Mouse (Mus musculus) intestine, postnatal 0 days (tissue): ENCODE results near the gene Gnai3. TPM values are rescaled to one million over a fixed set of nuclear protein-coding genes. Genes with fewer than 3 reads are reported as not detected.

Experiments used
- ATAC-seq: fragments of 200-750 bp; cut with Nextera tagmentation; 2 replicates; pipeline ENCODE4 v1.8.0; 2017; ENCODE audit warnings: mild to moderate bottlenecking, moderate TSS enrichment, moderate library complexity
- H3K27ac ChIP-seq: fragments of 300-500 bp; sonication (generic); 2 replicates; pipeline ENCODE4 v1.5.1; 2014; ENCODE audit warnings: mild to moderate bottlenecking, low read depth, low read length, moderate library complexity
- H3K27me3 ChIP-seq: fragments of 300-500 bp; sonication (generic); replicated peaks from 2 replicates; pipeline ENCODE4 v1.6.1; 2014; ENCODE audit warnings: low read length, mixed read lengths; ENCODE audit not compliant: control insufficient read depth, insufficient read depth
- H3K36me3 ChIP-seq: fragments of 300-500 bp; sonication (generic); 2 replicates; pipeline ENCODE4 v1.6.1; 2014; ENCODE audit warnings: mild to moderate bottlenecking, moderate library complexity; ENCODE audit not compliant: control insufficient read depth, insufficient read depth
- H3K4me1 ChIP-seq: fragments of 300-500 bp; sonication (generic); replicated peaks from 2 replicates; pipeline ENCODE4 v1.6.1; 2014; ENCODE audit warnings: antibody characterized with exemption, low read length, mixed read lengths; ENCODE audit not compliant: control insufficient read depth, insufficient read depth
- H3K4me2 ChIP-seq: fragments of 300-500 bp; sonication (generic); replicated peaks from 2 replicates; pipeline ENCODE4 v1.6.1; 2014; ENCODE audit warnings: low read depth, mild to moderate bottlenecking, moderate library complexity
- H3K4me3 ChIP-seq: fragments of 300-500 bp; sonication (generic); 2 replicates; pipeline ENCODE4 v1.5.1; 2014; ENCODE audit warnings: low read depth, low read length
- H3K9ac ChIP-seq: fragments of 300-500 bp; sonication (generic); 2 replicates; pipeline ENCODE4 v1.6.1; 2014; ENCODE audit warnings: mild to moderate bottlenecking, low read depth, low read length
- H3K9me3 ChIP-seq: fragments of 300-500 bp; sonication (generic); 2 replicates; pipeline ENCODE4 v1.6.1; 2016; ENCODE audit warnings: mixed run types; ENCODE audit not compliant: control insufficient read depth
- CTCF ChIP-seq: sonication (generic); IDR thresholded peaks from 2 replicates; pipeline ENCODE4 v1.5.1; 2016; ENCODE audit warnings: low read depth, mild to moderate bottlenecking, control low read depth, antibody characterized with exemption, moderate library complexity
- WGBS: fragments of 180-500 bp; shearing (Covaris S2); extraction: QIAGEN DNeasy Blood & Tissue Kit; methylation state at CpG from one replicate; pipeline ENCODE4 v1.1.7; 2014; 5-methylcytosine and 5-hydroxymethylcytosine counted together
- polyA plus RNA-seq: library from polyadenylated mRNA; unstranded; fragments of >200 nt; fragmentation: Nextera tagmentation; extraction: Ambion mirVana; gene quantifications from 2 replicates; pipeline ENCODE4 v1.2.1, GENCODE M21; 2015

Gnai3 gene
- polyA plus RNA-seq, 1 experiment from 2014 or later = 101 TPM

GRCm38 (mm10) chr3:108067370-108067934 is 78.5 kb downstream of the Gnai3 start:
- no peaks in the 10 kb centered on the region for H3K27me3 ChIP-seq
- peak; percentile 50 for ATAC-seq

GRCm38 (mm10) chr3:108065551-108065950 is 80.4 kb downstream of the Gnai3 start:
- no peak for ATAC-seq
- no peaks in the 10 kb centered on the region for H3K36me3 ChIP-seq

More at GRCm38 (mm10) chr3:108067370-108067934, 78.5 kb downstream of the Gnai3 start:
- no peaks in the 10 kb centered on the region for H3K9me3 ChIP-seq
- 0 out of 2 replicates have a peak overlapping the region, but pooled peaks have one; percentile 28 for H3K27ac ChIP-seq
- 40% methylated on average over 6 of the region's 6 CpGs for WGBS
- TF ChIP-seq CTCF = no peak
- H3K9ac ChIP-seq = no peak overlapping the region
- H3K4me3 ChIP-seq = no peak overlapping the region
- H3K4me2 ChIP-seq = no peak overlapping the region
- no peaks in the 10 kb centered on the region for H3K36me3 ChIP-seq
- no peaks in the 10 kb centered on the region for H3K4me1 ChIP-seq

GRCm38 (mm10) chr3:108064672-108065071 is 81.3 kb downstream of the Gnai3 start:
- 65% methylated on average over 4 of the region's 4 CpGs for WGBS
- H3K4me1 ChIP-seq = no peaks in the 10 kb centered on the region

More at GRCm38 (mm10) chr3:108065551-108065950, 80.4 kb downstream of the Gnai3 start:
- Histone ChIP-seq H3K4me2 (no peak overlapping the region), H3K27me3 (no peaks in the 10 kb centered on the region), H3K4me3 (no peak overlapping the region), H3K4me1 (no peaks in the 10 kb centered on the region), H3K27ac (no peak overlapping the region), H3K9ac (no peak overlapping the region), H3K9me3 (no peaks in the 10 kb centered on the region)
- TF ChIP-seq CTCF = no peak
- 74% methylated on average over 9 of the region's 9 CpGs for WGBS

GRCm38 (mm10) chr3:108062648-108063047 is 83.3 kb downstream of the Gnai3 start:
- H3K4me2 ChIP-seq = no peak overlapping the region
- H3K9ac ChIP-seq = no peak overlapping the region
- WGBS = 88% methylated on average over 8 of the region's 8 CpGs
- no peak for TF ChIP-seq CTCF
- ATAC-seq = no peak
- no peak overlapping the region for H3K4me3 ChIP-seq
- no peaks in the 10 kb centered on the region for H3K27me3 ChIP-seq
- no peaks in the 10 kb centered on the region for H3K36me3 ChIP-seq
- no peaks in the 10 kb centered on the region for H3K4me1 ChIP-seq
- no peak overlapping the region for H3K27ac ChIP-seq
- H3K9me3 ChIP-seq = no peaks in the 10 kb centered on the region

More at GRCm38 (mm10) chr3:108064672-108065071, 81.3 kb downstream of the Gnai3 start:
- ATAC-seq = no peak
- H3K27ac ChIP-seq = no peak overlapping the region
- no peaks in the 10 kb centered on the region for H3K36me3 ChIP-seq
- H3K27me3 ChIP-seq = no peaks in the 10 kb centered on the region
- H3K9ac ChIP-seq = no peak overlapping the region
- TF ChIP-seq CTCF = no peak
- no peaks in the 10 kb centered on the region for H3K9me3 ChIP-seq
- no peak overlapping the region for H3K4me3 ChIP-seq
- H3K4me2 ChIP-seq = no peak overlapping the region

- H3K4me3 ChIP-seq = no peak overlapping the region
- no peaks in the 10 kb centered on the region for H3K9me3 ChIP-seq
- no peaks in the 10 kb centered on the region for H3K27me3 ChIP-seq
- H3K27ac ChIP-seq = no peak overlapping the region
- peak; percentile 80 for TF ChIP-seq CTCF
- no peaks in the 10 kb centered on the region for H3K4me1 ChIP-seq
- ATAC-seq = no peak
- H3K36me3 ChIP-seq = no peaks in the 10 kb centered on the region
- WGBS = 8% methylated on average over 7 of the region's 7 CpGs
- H3K9ac ChIP-seq = no peak overlapping the region
- peak overlapping the region; percentile 51 for H3K4me2 ChIP-seq
Observed at GRCm38 (mm10) chr3:108061420-108061819, 84.5 kb downstream of the Gnai3 start.

Other genes with a start within 250 kb of the Gnai3 start
- 13.0 TPM in 2 replicates for gene Gstm7, start 214.3 kb downstream of the Gnai3 start, polyA plus RNA-seq
- 21.6 and 21.9 TPM in 2 replicates for gene Gstm6, start 202.4 kb downstream of the Gnai3 start, polyA plus RNA-seq
- gene Gstm3, start 176.9 kb downstream of the Gnai3 start, polyA plus RNA-seq = 53.9 and 60.7 TPM in 2 replicates
- gene Gstm2, start 159.7 kb downstream of the Gnai3 start, polyA plus RNA-seq = 94.6 and 108 TPM in 2 replicates
- gene Gstm1, start 128.2 kb downstream of the Gnai3 start, polyA plus RNA-seq = 92.7 and 96.3 TPM in 2 replicates
- gene Gstm4, start 101.3 kb downstream of the Gnai3 start, polyA plus RNA-seq = 28.4 and 30.5 TPM in 2 replicates
- 17.6 and 18.2 TPM in 2 replicates for gene Ampd2, start 59.5 kb downstream of the Gnai3 start, polyA plus RNA-seq
- gene Gnat2, start 53.4 kb downstream of the Gnai3 start, polyA plus RNA-seq = 0.43 and 0.80 TPM in 2 replicates
- gene Gpr61, start 8.7 kb upstream of the Gnai3 start, polyA plus RNA-seq = 0.05 and 0.13 TPM in 2 replicates
- 2.8 and 2.9 TPM in 2 replicates for gene Amigo1, start 40.2 kb upstream of the Gnai3 start, polyA plus RNA-seq
- 6.3 and 6.7 TPM in 2 replicates for gene Cyb561d1, start 55.1 kb upstream of the Gnai3 start, polyA plus RNA-seq
- 3.4 and 4.0 TPM in 2 replicates for gene Atxn7l2, start 64.8 kb upstream of the Gnai3 start, polyA plus RNA-seq
- 0.26 and 0.51 TPM in 2 replicates for gene Sypl2, start 80.5 kb upstream of the Gnai3 start, polyA plus RNA-seq
- 166 and 179 TPM in 2 replicates for gene Psma5, start 110.8 kb upstream of the Gnai3 start, polyA plus RNA-seq
- 4.6 and 5.2 TPM in 2 replicates for gene Sort1, start 137.9 kb upstream of the Gnai3 start, polyA plus RNA-seq
- gene Mybphl, start 218.8 kb upstream of the Gnai3 start, polyA plus RNA-seq = not detected in 2 replicates
- 3.3 and 5.3 TPM in 2 replicates for gene Psrc1, start 237.7 kb upstream of the Gnai3 start, polyA plus RNA-seq